Mouse (Mus musculus): ENCODE results near the gene Rnf40.

GRCm38 (mm10) chr7:127641260-127641659, 52.7 kb downstream of the Rnf40 start:
- no peak for TF ChIP-seq CTCF (conservative IDR thresholded peaks at IDR 0.05; ENCODE audit: low read length)
- TF ChIP-seq POU5F1 (IDR thresholded peaks at IDR 0.05; ENCODE audit: borderline replicate concordance, low read length) = no peak

Data from E14TG2a.4 (cell line).